Mouse (Mus musculus): ENCODE measurements around the gene Uchl4.
"Not testable (repeated sequence)": the region's sequence is repeated elsewhere in the genome, so short reads cannot be mapped to it uniquely, and the experiment has no call there.

Gene Uchl4

DNA sequence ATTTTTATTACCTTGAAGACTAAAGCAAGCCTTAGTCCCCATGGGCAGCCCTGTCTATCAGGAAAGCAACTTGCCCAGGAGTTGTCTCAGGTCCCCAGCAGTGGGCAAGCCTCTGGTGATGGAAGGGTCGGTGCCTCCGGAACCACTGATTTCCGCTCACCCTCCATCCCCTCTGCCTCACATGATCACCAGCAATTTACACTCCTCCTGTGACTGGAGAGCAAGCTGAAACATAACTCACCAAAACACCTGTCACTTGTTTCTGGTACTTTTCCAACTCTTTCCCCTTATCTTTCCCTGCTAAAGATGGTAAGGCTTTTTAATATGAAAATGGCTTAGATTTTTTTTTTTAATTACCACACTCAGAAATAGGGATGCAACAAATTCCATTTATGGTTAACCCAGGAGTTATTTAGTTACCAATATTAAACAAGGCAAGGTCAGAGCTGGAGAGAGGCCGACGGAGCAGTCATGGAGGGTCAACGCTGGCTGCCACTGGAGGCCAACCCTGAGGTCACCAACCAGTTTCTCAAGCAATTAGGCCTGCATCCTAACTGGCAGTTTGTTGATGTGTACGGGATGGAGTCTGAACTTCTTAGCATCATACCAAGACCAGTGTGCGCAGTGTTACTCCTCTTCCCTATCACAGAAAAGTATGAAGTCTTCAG, at the start of gene Uchl4:
TSS of gene Uchl4 (plus strand) at position 434 of the 668 bp plus-strand sequence.
- no peak for DNase-seq

DNA sequence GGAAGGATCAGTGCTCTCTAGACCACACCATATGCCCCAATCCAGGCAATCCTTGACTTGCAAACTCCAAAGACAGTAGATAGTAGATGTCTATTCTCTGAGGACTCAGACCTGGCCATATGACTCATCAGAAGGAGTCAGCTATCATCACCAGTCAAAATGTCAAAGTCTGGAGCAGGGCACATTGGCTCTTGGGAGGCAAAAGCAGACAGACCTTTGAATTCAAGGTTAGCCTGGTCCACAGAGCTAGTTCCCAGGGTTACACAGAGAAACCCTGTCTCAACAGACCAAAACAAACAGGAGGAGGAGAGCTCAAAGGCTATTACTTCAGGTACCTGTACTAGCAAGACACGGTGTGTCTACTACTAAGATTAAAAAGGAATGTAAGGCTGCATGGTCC, 41.1 kb upstream of the Uchl4 start:
- DNase-seq: no peak

DNA sequence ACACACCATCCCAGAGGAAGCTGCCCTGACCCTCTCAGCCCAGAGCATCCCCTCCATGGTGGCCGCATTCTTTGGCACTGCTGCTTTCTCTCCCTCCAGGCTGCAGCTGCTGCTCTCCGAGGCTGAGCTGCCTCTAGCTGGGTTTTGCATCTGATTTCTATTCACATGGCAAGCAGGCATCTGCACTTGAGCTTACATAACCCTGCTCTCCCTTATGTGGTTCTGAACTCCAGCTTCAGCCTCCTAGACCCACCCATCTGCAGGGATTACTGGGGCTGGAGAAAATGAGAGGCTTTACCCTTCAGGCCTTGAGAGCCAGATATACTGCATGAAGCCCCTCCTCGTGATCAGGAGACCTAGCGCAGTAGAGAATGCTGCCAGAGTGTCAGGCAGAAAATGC, 39.4 kb upstream of the Uchl4 start:
- DNase-seq: no peak

DNA sequence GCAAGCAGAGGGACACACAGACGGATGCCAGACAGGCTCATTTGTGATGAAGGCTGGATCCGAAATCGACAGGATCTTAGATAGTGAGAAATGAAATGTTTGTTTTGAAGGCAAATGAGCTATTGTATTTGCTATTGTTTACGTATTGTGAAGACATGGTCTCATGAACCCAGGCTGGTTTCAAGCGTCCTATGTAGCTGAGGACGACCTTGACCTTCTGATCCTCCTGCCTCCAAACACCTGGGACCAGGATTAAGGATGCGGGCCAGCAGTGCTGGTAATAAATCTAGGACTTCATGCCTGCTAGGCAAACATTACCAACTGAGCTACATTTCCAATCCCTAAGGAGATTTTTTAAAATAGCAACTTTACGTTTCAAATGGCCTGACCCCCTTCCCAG, 37.5 kb upstream of the Uchl4 start:
- DNase-seq: no peak

DNA sequence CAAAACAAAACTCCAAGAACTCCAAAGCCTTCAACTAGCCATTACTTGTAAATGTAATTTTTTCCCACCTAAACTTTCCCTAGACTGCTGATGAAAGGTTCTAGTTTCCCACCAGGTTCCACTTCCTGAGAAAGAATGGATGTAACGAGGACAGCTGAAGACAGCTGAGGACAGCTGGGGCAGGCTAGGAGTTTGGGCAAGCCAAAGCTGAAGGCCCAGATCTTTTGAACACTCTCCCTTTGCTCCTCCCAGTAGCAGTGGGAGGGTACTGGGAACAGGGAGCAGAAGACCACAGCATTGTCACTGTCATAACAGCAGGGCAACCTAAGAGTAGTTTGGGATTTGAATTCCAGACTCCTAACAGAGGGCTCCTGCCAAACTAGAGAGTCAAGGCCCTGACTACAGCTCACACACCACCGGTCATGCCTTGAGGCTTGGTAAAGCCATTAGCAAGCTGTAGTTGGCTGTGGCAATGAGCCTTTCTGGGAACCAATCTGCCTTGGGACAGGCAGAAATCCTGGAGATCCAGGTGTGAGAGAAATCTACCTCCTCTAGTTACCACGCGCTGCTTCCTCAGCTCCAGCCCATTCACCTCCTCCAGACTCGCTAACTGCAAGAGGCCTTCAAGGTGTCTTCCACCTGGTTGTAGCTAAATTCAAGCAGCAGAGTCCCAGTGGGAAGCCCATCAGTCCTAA, 36.8 kb upstream of the Uchl4 start:
- DNase-seq: no peak

DNA sequence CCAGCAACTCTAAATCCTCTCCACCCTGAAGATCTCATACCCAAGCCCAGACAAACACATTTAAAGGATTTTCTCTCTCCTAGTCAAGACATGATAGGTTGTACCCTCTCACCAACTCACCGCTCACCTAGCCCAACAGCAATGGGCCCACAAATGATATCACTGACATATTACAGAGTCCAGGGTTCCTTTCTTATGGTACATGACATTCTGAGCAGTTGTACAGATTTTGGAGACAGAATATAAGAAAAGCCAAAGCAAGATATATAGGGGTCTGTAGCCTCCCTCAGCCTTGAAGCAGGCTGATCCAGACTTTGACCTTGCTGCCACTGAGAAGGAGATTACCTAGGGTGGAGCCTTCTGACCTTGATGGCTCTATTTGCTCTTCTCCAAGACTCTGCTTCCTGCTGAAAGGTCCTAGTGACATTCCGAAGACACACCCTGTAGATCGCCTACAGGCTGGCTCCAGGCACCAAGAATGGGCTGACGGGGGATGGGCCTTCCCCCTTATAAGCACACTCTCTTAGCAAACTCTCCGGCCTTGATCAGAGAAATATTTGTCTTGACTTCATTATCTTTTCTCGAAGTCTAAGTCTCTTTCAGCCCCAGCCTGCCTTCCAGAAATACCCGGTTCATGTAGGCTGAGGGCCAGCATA, 36.1 kb upstream of the Uchl4 start:
- DNase-seq: not testable (repeated sequence)

DNA sequence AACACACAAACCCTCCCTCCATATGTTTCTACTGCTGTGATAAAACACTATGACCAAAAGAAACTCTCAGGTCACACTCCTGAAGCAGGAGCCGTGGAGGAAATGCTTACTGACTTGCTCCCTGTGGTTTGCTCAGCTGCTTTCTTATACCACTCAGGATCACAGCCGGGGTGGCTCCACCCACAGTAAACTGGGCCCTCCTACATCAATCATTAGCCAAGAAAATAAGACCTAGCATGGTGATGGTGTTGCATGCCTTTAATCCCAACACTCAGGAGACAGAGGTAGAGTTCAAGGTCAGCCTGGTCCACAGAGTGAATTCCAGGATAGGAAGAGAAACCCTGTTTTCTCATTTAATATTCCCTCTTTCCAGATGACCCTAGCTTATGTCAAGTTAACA, 35.1 kb upstream of the Uchl4 start:
- no peak for DNase-seq

DNA sequence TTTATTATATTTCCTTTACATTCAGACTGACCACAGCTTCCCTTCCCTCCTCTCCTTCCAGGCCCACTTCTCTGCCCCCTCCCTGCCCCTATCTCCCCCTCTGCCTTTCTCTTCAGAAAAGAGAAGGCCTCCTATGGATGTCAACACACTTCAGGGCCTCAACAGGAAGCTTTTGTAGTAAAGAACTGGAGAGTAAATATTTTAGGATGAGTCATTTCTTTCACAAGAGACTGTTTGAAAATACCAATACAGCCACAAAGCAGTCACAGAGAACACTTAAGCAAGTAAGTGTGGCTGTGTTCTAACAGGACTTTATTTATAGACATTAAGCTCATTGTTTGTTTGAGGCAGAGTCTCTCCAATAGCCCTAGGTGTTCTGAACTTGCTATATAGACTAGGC, 32.7 kb upstream of the Uchl4 start:
- DNase-seq: no peak

DNA sequence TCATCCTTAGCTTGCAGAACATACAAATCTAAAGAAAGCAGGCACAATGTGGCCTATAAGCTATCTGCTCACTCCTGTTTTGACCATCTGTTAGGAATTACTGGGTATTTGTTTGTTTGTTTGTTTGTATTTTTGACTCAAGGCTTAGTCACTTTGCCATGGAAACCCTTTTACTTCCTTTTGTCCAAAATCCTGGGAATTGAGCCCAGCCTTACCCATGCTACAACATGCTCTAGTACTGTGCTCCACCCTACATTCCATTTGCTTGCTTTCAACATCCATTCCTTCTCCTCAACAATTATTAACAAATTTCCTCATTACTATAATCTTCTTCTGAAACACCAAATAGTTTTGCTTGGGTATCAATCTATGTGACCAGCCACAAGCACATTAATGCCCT, 32.1 kb upstream of the Uchl4 start:
- no peak for DNase-seq

DNA sequence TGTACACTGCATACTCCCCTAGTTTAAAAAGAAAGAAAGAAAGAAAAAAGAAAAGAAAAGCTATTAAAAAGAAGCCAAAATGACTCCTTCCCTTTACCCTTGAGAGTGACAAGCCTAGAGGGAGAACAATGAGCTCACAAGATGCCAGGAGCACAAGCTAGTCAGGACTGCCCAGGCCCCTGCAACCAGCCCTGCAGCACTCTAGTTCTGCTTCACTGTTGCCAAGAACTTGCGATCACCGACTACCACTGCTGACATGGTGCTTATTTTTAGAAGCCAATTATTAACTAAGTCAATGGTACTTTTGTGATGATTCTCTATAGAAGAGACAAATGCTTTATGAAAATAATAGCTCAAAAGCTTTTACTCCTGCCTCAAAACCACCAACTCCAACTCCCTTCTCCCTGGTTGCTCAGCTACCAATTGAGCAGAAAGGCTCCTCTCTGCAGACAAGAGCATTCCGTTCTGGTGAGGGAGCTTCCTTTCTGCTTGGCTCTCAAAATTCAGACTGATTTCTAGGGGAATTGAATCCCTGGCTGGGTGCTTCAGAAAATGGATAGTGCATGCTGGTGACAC, 27.4 kb upstream of the Uchl4 start:
- no peak for DNase-seq

DNA sequence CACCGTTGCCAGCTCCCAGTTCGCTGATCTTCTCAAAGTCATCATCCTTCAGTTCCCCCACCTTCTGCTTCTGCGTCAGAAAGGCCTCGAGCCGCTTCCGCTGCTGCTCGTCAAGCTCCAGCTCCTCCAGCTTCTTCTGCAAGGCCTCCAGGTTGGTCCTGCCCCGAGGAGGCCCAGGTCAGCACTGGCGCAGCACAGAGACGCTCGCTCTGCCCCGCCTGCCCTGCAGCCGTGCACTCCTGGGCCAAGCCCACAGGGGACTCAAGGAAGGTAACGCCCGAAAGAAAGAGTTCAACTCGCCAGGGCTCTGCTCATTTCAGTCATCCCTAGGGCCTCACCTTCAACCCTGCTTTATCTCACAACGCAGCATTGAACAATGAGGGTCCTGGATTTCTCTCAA, 20.5 kb upstream of the Uchl4 start:
- DNase-seq: no peak

DNA sequence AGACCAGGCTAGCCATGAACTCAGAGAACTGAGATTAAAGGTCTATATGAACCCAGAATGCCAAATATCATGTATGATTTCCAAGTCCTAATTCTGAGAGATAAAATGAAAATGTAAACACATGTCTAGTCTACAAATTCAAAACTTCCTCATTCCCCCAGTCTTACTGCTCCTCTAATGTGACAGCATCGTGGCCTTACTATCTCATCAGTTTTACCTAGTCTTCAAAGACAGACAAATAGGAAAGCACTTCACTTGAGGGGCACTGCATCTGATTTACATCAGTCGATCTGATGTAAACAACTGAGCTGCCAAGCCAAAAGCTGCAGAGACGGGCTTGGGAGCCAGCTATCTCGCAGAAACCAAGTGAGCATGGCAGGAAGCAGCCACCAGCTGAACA, 18.9 kb upstream of the Uchl4 start:
- DNase-seq: no peak

DNA sequence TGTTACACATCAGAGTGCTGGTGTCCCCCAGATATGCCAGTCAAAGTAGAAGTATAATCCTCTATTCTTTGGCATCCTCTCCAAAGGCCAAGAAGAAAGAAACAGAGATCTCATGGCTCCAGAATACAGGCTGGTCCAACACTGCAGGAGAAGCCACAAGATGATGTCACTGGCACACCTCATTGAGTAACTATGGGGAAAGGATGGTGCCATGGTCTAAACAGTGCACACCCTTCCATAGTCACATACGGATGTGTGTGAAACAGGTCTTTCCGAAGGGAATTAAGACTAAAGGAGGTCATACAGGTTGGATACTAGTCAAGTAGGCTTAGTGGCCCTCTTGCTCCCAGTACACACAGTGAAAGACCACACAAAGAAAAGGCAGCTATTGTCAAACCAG, 18.4 kb upstream of the Uchl4 start:
- no peak for DNase-seq

DNA sequence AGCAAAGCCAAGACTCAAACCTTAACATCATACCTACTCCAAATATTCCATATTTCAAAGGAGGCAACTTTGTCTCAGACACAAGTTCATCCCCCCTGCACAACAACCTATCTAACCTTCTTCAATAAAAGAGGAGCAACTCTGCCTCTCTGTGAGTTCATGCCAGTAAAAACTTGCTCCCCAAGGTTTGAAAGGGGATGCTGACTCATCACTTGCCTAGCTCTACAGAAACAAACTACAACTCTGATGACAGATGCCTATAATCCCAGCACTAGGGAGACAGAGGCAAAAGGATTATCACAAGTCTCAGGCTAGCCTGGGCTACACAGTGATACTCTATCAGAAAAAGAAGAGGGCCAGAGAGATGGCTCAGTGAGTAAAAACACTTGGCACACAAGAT, 17.1 kb upstream of the Uchl4 start:
- DNase-seq: no peak

DNA sequence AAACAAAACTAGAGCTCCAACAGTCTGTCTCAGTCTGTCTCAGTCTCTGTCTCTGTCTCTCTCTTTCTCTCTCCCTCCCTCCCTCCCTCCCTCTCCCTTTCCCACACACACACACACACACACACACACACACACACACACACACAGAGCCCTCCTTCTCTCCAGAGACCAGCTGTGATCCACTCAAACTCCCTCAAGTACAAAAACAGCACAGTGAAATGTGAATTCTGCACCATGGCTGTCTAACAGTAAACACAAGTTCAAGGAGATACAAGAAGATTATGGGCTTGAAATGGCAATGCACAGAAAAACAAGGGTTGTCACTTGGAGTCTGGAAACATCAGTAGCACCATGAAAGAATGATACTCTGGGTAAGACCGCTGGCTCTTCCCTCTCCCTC, 15.7 kb upstream of the Uchl4 start:
- DNase-seq: no peak

DNA sequence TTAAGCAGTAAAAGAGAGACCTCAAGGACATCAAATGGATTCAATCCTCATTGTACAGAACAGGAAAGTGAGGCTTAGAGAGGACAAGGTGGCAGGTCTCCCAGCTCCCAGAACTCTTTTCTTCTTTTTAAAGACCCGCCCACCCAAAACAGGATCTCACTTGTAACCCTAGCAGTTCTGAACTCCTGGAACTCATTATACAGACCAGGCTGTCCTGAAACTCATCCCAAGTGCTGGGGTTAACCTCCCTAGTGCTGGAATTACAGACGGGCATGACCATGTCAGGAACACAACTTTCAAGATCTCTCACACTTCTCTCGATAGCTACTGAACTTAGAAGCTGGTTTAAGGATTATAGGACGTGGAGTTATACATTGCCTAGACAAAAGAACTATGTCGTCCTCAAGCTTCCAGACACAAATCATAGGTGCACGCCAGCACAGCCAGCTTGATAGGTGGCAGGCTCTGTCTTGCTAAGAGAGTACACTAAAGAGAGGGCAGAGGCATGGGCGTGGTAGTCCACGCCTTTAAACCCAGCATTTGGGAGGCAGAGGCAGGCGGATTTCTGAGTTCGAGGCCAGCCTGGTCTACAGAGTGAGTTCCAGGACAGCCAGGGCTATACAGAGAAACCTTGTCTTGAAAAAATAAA, 15.1 kb upstream of the Uchl4 start:
- no peak for DNase-seq

DNA sequence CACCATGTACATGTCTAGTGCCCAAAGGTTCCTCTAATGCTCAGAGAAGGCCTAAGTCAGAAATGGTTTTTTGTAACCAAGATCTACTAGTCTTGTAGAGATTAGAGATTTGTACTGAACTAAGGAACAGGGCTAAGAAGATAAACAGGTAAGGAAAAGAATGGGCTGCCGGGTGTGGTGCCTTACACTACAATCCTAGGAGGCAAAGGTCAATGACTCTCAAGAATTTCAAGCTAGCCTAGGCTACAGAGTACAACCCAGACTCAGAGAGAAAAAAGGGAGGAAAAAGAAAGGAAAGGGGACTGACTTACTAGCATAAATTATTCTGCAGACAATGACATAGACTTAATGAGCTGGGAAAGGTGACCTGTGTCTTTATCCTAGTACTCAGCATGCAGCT, 14.4 kb upstream of the Uchl4 start:
- DNase-seq: no peak

DNA sequence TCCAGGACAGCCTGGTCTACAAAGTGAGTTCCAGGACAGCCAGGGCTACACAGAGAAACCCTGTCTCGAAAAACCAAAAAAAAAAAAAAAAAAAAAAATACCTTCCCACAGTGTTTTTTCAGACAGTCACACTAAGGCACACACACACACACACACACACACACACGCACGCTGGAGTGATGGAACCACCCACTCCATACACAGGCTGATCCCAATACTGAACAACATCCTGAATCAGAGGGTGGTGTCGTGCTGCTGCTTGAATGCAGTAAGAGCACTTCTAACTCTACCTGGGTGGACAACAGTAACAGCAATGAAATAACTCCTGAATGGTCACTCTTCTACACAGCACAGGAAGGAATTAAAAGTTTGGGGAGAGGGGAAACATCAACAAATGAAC, 13.5 kb upstream of the Uchl4 start:
- DNase-seq: no peak

DNA sequence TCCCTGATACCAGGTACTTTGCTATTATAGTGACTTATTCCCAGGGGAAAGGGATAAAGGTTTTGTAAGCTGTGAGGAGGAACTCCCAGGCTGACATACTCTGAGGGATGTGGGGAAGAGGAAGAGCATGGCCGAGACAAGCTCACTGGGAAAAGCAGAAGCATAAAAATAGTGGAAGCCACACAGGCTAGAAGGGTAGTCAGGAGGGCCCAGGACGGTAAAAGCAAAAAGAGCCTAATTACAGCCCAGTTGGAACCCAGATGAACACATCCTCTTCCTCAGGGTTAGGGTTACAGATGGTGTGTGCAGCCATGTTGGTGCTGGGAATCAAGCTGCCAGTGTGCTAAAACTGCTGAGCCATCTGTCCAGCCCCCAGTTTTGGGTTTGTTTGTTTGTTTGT, 12.9 kb upstream of the Uchl4 start:
- DNase-seq: no peak

DNA sequence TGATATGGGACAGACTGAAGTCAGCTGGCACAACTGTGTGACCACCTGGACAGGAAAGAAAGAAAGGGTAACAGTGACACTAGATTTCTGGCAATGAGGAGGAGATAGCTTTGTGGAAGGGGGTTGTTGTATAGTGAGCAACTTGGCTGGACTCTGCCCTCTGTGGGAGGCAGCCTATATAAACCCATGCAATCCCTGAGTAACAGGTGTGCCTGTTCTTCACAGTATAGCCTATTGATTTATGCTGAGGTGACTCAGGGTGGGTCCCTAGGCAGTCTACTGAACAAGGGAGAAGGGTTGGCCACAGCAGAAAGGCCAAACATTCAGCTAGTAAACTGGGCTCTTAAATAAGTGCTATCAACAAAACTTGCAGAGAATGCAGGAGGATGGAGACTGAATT, 9.2 kb upstream of the Uchl4 start:
- no peak for DNase-seq

DNA sequence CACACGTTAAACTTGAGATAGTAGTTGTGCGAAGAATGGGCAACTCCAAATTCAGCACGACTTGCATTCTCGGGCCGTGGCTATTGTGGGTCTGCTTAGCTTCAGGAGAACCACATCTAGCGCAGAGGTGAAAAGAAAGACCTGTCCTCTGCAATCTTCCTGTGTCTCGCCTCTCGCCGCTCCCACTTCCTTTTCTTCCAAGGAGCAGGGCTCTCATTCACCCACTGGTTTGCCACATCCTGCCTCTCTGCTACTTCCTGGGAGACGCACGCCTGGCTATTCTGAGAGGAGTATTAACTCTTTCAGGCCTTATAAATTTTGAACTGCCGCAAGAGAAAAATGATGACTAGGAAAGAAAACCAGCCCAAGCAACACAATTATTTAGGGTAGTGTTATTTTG, 7.3 kb upstream of the Uchl4 start:
- no peak for DNase-seq

DNA sequence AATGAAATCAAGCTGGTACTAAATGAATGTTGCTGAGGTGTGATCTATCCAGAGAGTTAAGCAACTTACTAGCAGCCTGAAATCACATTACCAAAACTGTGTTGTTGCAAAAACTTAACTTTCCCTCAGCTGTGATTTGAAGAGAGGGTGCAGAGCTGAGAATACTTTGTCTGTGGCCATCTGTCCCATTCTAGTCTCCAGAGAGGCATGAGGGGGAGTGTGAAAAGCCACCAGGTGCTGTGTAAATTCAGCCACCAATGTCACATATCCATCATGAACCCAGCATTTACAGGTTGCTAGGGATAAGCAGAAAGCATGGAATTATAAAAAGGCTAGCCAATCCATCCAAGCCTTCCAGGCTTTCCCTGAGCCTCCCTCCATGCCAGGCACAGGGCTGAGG, 6.0 kb upstream of the Uchl4 start:
- no peak for DNase-seq

DNA sequence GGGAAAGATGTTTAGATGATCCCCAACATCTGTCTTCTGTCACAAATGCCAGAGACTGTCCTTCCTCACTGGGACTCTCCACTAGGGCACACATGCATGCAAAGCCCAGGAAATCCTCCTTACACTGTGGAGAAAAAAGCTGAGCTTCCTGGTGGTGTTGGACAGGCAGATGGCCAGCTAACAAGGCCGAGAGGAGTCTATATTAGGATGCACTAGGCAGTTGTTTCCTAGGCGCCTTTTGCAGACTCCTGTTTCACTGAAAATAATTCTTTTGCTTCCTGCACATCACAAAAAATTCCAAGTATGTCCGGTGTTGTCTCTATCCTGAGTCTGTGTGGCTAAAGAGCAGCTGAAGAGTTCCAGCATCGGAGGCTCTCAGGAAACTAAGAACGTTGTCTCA, 3.8 kb upstream of the Uchl4 start:
- DNase-seq: no peak

DNA sequence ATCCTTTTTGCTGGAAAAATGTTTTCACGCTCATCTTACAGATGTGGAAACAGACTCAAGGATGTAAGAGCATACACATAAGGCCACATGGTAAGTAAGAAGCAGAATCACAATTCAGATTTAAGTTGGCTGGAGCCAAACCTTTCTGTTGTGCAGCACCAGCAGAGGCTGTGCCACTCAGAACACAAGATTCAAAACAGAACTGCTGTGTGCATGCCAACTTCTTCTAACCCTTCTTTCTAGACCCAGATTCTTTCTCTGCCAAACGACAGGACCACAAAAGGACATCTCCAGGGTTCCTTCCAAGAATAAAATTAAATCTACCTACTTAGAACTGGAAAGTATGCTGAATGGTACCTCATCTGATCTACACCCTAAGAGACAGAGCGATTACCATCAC, 3.3 kb upstream of the Uchl4 start:
- DNase-seq: no peak

Data from cerebellum, adult 11 months (tissue).